Mouse (Mus musculus) frontal cortex, postnatal 36 days (tissue): ENCODE measurements around the gene Hist1h4i.

Experiments used
- DNase-seq, 2 experiments: peaks; one replicate each; pipeline ENCODE4 v3.0.0; 2022; ENCODE audit warnings: low spot score in 2 of 2

Hist1h4i gene

DNA sequence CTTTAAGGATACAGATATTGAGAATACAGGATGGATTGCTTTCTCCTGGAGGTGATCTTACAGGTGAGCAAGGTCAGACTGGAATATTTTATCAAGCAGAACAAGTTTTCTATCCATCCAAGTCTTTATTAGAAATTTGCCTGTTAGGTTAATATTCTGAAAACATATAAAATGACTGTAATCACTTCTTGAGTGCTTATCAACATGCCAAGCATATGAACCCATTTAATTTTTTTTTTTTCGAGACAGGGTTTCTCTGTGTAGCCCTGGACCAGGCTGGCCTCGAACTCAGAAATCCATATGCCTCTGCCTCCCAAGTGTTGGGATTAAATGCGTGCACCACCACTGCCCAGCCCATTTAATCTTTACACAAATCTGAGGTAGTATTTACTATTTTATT, 4.2 kb downstream of the Hist1h4i start:
- DNase-seq: no peak

DNA sequence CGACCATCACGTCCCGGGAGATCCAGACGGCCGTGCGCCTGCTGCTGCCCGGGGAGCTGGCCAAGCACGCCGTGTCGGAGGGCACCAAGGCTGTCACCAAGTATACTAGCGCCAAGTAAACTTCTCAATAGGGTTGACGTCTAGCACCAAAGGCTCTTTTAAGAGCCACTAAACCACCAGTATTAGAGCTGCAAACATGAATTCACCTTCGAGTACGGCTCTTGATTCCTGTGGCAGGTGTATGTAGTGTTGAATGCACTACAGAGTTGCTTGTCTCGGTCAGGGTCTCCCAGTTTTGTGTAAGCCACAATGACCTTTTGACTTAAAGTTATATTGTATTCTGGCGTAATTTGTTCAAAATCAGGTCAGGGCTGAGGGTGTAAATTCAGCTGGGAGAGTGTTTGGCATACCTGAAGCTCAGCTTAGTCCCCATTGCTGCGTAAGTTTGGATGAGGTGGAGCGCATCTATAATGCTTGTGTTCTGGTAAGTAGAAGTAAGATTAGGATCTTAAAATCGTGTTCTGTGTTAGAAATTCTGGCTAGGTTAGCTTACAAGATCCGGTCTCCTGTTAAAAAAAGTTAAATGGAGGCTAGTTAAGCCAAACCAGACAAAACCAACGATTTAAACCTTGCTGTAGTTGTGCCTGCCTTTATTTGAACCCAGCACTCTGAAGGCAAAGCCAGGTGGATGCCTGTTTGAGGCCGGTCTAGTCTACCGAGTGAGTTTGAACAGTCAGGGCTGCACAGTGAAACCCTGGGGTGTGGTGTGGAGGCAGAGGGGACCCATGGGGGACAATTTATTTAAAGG, 4.8 kb downstream of the Hist1h4i start:
- DNase-seq: no peak

DNA sequence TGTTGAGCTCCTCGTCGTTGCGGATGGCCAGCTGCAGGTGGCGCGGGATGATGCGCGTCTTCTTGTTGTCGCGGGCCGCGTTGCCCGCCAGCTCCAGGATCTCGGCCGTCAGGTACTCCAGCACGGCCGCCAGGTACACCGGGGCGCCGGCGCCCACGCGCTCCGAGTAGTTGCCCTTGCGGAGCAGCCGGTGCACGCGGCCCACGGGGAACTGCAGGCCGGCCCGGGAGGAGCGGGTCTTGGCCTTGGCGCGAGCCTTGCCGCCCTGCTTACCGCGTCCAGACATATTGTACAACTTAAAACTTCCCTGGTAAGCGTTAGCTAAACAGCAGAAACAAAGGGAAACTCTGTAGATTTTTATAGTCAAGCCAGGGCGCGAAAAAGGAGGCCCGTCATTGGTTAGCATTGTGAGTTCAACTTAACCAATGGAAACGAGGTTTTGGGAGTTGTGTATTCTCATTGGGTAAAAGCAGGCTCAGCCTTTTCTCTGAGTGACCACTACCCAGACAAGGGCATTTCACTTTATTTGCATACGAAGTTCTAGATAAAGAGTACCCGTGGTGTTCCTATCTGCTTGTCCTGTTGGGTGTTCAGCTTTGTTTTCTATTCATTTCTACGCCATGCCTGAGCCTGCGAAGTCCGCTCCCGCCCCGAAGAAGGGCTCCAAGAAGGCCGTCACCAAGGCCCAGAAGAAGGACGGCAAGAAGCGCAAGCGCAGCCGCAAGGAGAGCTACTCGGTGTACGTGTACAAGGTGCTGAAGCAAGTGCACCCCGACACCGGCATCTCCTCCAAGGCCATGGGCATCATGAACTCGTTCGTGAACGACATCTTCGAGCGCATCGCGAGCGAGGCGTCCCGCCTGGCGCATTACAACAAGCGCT, 5.7 kb downstream of the Hist1h4i start, which contains the start of the genes Hist1h2ah and Hist1h2bk:
Hist1h2ah (minus strand) TSS at position 302 of the 882 bp plus-strand sequence.
Hist1h2bk (plus strand) TSS at position 604 of the 882 bp plus-strand sequence.
- DNase-seq: peak; percentile 81 to 91

DNA sequence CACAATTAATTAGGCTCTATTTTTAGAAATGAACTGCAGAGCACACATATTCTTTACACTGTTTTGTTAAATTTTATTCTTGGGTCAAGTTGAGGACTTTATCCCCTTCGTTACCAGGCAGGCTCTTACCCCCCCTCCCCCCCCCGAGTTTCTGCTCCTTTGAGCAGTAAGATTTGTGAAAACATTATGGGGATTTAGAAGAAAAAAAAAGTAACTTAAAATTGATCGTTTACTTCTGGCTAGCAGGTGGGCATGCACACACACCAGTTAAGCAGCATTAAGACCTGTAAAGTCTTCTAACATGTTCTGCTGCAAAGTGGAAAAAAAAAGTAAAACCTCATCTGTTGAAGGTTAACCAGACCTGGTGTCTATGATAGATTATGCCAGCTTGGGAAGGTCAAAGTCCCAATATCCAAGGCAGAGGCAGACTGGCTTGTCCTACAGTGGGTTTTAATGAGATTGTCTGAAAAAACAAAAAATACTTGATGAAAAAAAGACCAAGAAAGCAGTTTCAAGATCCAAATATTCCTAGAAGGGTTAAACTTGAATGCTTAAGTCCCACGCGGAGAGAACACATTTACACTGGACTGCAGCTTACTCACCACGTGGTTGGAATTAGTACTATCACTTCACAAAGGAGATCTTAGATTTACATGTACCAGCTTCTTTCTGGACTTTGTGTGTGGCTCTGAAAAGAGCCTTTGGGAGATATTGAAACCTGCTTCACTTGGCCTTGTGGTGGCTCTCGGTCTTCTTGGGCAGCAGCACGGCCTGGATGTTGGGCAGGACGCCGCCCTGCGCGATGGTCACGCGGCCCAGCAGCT, 6.5 kb downstream of the Hist1h4i start:
- no peak for DNase-seq

DNA sequence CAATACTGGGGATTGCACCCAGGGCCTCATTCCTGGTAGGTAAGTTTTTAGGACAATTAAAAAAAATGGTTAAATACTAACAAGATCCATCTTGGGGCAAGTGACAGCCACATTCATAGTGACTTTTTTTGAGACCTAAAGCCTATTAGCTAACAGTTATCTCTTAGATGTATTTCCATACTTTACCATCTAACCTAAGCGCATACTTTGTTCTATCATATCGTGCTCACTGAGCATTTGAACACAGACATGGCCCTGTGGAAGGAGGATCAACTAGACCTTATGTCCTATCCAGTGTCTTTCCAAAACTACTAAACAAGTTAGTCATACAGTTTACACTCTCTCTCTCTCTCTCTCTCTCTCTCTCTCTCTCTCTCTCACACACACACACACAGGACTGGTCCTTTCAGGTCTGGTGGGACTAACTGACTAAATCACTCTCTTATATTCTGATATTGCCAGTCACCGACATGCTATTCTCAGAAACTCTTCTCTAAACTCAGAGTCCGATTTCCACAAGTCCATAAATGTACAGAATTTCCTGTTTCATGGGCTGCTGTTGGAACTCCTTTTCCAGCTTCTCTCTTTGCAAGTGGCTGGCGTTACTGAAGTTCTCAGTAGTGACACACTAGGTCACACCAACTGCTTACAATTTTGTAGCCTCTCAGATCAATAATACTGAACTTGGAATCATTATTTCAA, 7.3 kb downstream of the Hist1h4i start:
- DNase-seq: no peak

DNA sequence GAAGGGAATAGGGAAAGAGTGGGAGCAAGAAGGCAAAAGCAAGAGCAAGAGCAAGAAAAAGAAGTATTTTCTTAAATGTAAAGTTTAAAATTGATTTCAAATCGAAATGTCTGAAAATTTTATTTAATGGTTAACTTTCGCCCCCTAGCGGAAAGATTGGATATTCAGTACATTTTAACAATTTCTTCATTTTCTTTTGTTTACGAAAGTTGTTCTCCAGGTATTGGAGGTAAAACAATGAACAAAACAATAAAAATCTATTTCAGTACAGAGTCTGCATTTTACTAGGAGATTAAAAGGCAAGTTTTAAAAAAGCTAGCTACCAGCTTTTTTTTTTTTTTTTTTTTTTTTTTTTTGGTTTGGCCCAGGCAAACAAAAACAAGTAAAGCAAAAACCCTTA, 10.7 kb downstream of the Hist1h4i start:
- no peak for DNase-seq

DNA sequence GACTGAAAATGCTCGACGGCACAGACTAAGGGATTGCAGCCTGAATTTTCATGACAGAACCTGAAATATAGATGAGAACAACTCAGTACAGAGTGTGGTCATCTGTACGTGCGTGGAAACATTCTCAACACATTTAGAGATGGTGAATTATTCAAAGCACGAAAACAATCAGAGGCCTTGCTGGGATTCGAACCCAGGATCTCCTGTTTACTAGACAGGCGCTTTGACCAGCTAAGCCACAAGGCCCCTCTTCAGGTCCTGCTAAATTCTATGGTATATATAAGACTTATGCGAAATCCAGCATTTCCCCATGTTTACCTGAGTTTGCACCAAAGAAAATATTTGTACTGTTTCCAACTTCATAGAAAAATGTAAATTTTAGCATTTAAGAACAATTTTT, 11.2 kb downstream of the Hist1h4i start:
- no peak for DNase-seq

DNA sequence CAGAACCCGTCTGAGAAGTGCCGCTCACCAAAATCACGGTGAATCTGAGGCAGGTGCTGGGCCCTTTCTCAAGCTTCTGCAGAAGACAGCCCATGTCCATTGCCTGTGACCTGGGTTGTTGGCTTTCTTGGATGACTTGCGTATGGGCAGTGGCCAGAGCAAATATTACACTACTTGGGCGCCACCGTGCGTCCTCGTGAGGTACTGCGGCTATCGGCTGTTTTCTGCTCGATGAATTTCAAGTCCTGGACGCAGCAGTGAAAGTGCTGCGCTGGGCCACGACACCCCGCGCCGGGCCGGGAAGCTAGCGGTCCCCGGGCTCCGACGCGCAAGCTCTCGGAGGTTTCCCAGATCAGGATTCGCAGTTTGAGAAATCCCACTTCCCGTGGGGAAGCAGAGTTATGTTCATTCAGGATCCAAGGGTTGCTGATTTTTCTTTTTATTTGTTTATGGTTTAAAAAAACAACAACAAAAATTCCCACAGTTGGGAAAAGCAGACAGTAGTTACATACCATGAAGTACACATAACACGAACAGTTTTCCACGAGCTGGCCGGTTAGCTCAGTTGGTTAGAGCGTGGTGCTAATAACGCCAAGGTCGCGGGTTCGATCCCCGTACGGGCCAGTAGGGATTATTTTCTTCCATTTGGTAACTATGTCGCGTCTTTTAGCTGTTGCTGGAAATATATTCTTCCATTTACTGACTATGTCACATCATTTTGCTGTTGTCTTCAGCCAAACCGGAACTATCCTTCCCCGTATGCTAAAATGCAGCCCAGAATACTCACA, 12.3 kb downstream of the Hist1h4i start:
- DNase-seq: peak; percentile 93 to 97

DNA sequence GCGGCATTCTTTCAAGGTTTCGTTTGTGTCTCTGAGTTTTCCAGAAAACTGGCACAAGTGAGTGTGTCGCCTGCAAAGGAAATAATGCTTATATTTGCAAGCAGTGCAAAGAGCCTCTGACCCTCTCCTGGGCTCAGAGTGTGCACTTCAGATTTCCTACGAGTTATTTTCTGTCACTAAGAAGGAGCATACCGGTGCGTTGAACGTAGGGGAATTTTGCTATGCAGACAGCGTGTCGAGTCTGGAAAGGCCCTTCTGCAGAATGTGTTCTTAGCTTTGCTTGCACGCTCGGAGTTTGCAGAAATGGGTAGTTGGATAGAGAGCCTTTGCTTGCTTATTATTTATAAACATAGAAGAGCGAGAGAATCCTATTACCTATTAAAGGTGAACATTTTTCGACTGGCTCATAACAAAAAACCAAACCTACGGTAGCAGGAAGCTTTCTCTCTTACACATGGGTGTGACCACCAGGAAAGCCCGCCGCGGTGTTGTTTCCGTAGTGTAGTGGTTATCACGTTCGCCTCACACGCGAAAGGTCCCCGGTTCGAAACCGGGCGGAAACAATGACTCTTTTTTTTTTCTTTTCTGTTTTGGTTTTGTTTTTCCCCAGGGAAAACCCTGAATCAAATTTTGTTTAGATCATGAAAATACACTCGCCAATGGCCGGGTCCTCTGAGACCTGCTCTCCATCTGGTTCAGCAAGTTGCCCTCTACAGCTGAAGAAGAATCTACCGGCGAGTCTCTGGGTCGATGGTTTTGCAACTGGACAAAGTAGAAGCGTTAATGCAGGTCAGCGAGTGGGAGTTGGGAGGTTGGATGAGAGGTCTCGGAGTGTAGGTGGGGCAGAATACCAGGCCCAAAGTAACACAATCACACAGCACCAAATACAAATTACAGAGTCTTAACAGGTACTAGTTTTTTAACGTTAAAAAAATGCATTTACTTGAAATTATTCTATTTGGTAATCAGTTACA, 14.8 kb downstream of the Hist1h4i start:
- DNase-seq: peak; percentile 92 to 93

DNA sequence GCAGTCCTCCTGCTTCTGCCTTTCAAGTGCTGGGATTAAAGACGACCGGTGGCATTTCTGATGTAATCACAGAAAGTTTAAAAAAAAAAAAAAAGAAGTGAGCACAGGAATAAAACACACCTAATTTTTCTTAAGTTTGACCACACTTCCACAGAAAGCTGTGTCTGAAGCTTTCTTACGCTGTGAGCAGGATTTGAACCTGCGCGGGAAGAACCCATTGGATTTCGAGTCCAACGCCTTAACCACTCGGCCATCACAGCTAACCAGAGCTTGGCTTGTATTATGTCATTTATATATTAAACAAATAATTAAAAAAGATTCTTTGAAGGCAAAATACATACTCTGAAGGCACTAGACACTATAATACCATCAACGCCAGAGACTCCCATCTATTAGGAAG, 18.9 kb downstream of the Hist1h4i start:
- peak; percentile 61 to 78 for DNase-seq

DNA sequence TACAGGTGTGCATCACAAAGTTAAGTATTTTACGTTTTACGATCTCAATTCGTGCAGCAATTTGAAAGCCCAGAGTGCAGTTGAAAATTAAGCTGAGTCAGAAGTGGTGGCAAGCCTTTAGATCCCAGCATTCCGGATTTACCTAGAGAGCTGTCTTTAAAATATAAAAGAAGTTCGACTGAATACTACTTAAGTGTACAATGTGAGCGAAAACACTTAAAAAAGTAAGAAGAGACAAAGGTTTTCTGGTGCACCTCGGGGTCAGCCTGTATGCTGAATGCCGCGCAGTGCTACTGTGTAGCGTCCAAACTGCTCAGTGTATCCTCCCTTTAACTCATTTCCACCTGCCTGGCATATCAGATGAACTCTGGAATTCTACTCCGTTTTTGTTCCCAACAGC, 19.6 kb downstream of the Hist1h4i start:
- no peak for DNase-seq

DNA sequence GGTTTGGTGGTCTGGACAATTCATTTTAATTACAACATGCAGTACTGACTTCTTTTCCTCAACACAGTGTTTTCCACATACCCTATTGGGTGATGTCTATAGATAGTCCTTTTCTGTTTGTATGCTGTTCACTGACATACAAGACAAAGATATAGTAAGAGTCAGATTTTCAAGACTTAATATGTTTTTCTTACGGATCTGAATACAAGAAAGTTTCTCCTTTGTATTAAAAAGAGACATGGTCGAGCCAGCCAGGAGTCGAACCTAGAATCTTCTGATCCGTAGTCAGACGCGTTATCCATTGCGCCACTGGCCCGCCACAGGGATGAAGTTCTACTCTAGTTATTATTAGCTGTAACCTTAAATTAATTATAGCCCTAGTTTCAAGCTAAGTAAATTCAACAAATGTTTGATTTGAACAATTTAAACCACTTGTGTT, 20.2 kb downstream of the Hist1h4i start:
- DNase-seq: peak in 1 of 2 experiments; percentile 66

DNA sequence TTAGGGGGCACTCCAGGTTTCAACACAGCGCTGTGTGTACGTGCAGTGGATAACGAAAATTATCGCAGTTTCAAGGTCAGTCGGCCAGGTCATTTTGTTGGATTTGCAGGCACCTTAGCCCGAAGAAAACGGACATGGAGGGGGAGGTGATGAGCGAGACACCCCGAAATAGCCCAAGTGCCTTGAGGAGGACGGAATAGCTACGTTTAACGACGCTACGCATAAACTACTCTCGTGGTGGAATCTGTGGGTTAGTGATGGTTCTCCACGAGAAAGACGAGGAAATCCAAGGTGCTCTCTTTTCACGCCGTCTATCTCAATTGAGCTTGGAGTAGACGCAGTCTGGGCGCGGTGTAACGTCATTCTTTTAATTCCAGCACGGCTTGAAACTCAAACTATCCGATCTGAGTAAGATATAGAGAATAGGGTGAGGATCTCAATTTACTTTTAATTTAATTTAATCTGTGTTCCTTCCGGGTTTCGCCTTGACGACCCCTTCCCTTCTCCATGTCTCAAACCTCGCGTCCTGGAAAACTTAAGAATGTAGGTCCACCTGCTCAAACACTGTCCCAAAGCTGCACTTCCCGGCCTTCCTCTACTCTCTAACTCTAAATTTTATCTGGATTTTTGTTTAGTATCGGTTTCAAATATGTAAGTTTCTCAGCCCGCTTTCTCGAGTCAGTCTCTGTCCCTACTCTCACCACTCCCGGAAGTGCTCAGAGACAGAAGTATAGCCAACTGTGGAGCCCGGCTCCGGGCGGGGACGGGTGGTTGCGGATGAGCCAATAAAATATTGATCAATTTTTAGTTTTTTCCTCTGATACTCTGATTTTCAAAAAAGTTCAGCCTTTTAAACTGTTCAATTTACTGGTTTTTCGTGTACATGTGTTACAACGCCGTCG, 21.0 kb downstream of the Hist1h4i start:
- no peak for DNase-seq

DNA sequence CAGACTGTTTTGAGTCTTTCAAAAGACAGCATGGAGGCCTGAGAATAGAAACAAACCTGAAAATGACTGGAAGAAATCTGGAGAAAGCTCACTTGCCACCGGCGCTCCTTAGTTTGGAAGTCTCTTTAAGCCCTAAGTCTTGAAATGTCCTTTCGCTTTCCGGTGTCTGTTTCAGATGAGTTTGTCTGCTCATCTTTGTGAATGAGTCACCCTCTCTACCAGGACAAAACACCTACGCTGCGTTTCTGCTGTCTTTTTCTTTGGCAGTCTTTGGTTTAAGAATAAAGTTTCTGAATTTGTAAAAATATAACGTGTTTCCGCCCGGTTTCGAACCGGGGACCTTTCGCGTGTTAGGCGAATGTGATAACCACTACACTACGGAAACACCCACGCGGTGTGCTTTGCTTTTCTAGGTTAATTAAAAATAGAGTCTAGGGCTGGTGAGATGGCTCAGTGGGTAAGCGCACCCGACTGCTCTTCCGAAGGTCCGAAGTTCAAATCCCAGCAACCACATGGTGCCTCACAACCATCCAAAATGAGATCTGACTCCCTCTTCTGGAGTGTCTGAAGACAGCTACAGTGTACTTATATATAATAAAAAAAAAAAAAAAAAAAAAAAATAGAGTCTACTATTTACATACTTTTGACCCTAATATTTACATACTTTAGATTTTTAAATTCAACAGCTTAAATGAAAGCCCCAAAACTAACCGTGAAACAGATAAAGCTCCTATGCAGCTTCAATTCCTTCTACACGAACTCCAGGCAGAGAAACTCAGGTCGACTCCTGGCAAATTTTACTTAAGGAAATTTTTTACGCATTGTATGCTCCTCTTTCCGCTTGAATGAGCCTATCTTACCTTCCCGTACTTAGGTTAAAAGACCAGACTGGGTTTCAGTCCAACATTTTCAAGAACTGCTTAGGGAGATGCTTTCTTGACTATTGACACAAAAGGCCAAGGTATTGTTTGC, 25.4 kb downstream of the Hist1h4i start:
- peak; percentile 73 to 78 for DNase-seq

DNA sequence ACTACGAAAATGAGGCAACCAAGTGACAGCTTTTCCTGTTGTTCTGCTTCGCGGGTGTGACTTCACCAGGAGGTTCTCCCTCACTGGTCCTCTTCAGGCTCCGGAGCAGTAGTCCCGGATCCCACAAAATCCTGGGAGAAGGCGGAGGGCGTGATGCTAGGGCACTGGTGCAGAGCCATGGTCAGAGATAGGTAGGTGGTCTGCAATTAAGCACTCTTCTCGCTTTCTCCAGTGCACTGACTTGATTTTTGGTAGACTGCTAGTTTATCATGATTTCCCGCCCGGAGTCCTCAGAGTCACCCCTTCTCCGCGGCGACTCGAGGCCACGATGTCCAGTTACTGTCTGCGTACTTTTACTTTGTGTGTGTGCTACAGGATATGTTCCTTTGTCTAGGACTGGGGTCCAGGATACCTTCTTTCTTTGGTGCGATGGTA, 26.7 kb downstream of the Hist1h4i start:
- no peak for DNase-seq

DNA sequence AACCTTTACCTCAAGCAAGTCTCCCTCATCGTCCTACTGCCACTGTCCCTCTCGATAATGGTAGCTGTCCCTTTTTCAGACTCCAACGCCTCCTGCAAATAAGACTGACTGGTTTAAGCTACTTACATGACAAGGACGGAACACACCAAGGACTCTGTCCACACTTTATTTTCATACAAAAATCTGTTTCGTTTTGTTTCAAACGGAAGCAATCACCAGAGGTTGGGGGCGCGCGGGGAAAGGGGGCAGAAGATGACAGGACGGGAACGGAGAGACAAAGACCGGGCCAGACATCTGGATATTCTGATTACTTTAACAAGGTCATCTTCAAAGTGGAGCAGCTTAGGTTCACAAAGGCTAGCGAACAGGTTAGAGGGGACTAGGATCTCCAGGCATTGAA, 27.4 kb downstream of the Hist1h4i start:
- no peak for DNase-seq

DNA sequence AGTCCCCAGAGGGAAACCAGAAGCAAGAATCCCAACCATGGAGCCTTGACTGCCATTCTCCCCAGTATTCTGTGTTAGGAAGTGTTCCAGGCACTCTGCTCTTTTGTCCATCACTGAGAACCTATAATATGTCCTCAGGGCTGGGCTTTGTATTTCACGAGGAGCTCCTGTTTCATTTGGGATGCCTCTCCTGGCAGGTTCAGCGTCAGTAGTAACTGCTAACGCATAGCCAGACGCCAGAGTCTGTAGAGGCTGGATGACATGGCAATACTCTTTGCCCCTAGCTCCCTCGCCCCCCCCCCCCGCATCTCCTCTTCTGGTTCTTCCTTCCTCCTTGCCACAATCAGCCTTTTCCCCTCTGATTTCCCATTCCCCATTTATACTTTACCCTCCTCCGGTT, 31.5 kb downstream of the Hist1h4i start, which contains the start of gene Prss16:
Prss16 (minus strand) TSS at position 101 of the 400 bp plus-strand sequence.
- DNase-seq: no peak
